Mouse (Mus musculus) stomach, postnatal 0 days (tissue): Measurements from ENCODE around the gene Ubald2. TPM values are rescaled to one million over a fixed set of nuclear protein-coding genes. Genes with fewer than 3 reads are reported as not detected.

Experiments
- ATAC-seq: fragments of 200-750 bp; cut with Nextera tagmentation; 2 replicates; pipeline ENCODE4 v1.8.0; 2017; ENCODE audit not compliant: low FRiP score, low TSS enrichment
- DNase-seq: peaks from one replicate; pipeline ENCODE4 v3.0.0-alpha.2; 2016; ENCODE audit warnings: low spot score
- H3K27ac ChIP-seq: fragments of 300-500 bp; sonication (generic); replicated peaks from 2 replicates; pipeline ENCODE4 v1.5.1; 2014; ENCODE audit warnings: mild to moderate bottlenecking, control low read depth
- H3K27me3 ChIP-seq: fragments of 300-500 bp; sonication (generic); 2 replicates; pipeline ENCODE4 v1.6.1; 2014; ENCODE audit warnings: low read length; ENCODE audit not compliant: control insufficient read depth, insufficient read depth
- H3K36me3 ChIP-seq: fragments of 300-500 bp; sonication (generic); 2 replicates; pipeline ENCODE4 v1.6.1; 2014; ENCODE audit warnings: low read length, mixed read lengths; ENCODE audit not compliant: control insufficient read depth, insufficient read depth
- H3K4me1 ChIP-seq: fragments of 300-500 bp; sonication (generic); replicated peaks from 2 replicates; pipeline ENCODE4 v1.6.1; 2014; ENCODE audit warnings: antibody characterized with exemption; ENCODE audit not compliant: control insufficient read depth, insufficient read depth
- H3K4me2 ChIP-seq: fragments of 300-500 bp; sonication (generic); replicated peaks from 2 replicates; pipeline ENCODE4 v1.6.1; 2014; ENCODE audit warnings: low read depth, mild to moderate bottlenecking, control low read depth, moderate library complexity
- H3K4me3 ChIP-seq: fragments of 300-500 bp; sonication (generic); 2 replicates; pipeline ENCODE4 v1.5.1; 2014; ENCODE audit warnings: low read depth, low read length, control low read depth
- H3K9ac ChIP-seq: fragments of 300-500 bp; sonication (generic); 2 replicates; pipeline ENCODE4 v1.6.1; 2014; ENCODE audit warnings: mild to moderate bottlenecking, low read length, control low read depth, mixed read lengths
- H3K9me3 ChIP-seq: fragments of 300-500 bp; sonication (generic); 2 replicates; pipeline ENCODE4 v1.6.1; 2016; ENCODE audit warnings: low read length; ENCODE audit not compliant: control insufficient read depth
- CTCF ChIP-seq: IDR thresholded peaks from 2 replicates; pipeline ENCODE4 v1.5.1; 2016; ENCODE audit warnings: antibody characterized with exemption, low read depth, mild to moderate bottlenecking, moderate library complexity
- EP300 ChIP-seq: optimal IDR thresholded peaks from 2 replicates; pipeline ENCODE3; 2016; ENCODE audit warnings: antibody characterized with exemption
- WGBS: fragments of 180-500 bp; shearing (Covaris S2); extraction: QIAGEN DNeasy Blood & Tissue Kit; methylation state at CpG from one replicate; pipeline ENCODE4 v1.1.7; 2014; 5-methylcytosine and 5-hydroxymethylcytosine counted together
- polyA plus RNA-seq: library from polyadenylated mRNA; unstranded; fragments of >200 nt; fragmentation: Nextera tagmentation; extraction: Ambion mirVana; gene quantifications from 2 replicates; pipeline ENCODE4 v1.2.1, GENCODE M21; 2015

Ubald2 gene
- polyA plus RNA-seq, 1 experiment from 2014 or later: 35.7 TPM

DNA sequence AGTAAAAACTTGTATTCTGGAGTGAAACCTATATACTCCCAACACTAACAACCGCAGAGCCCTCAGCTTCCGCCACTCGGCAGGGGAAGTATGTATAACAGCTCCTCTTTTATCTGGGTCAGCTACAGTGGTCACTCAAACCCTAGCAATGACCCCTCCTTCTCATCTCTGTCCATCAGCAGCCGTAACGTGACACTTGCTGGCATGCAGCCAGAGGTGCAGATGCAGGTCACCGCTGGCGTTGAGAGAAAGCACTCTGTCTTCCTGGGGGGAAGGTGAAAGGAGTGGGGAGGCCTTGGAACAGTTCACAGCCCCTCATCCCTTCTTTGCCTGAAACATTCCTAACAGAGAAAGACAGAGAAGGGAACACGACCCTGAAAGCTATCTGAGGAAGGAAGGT is 45.9 kb downstream of the Ubald2 start:
- no peak overlapping the region for H3K4me3 ChIP-seq
- H3K9me3 ChIP-seq: no peaks in the 10 kb centered on the region
- DNase-seq: no peak
- no peak overlapping the region for H3K9ac ChIP-seq
- H3K27ac ChIP-seq: no peak overlapping the region
- no peak for ATAC-seq
- no peaks in the 10 kb centered on the region for H3K4me1 ChIP-seq
- 48% methylated on average over 8 of the region's 8 CpGs for WGBS
- peaks cover 52% of the 10 kb centered on the region for H3K36me3 ChIP-seq
- no peak overlapping the region for H3K4me2 ChIP-seq
- no peaks in the 10 kb centered on the region for H3K27me3 ChIP-seq
- no peak for TF ChIP-seq CTCF
- no peak for TF ChIP-seq EP300

DNA sequence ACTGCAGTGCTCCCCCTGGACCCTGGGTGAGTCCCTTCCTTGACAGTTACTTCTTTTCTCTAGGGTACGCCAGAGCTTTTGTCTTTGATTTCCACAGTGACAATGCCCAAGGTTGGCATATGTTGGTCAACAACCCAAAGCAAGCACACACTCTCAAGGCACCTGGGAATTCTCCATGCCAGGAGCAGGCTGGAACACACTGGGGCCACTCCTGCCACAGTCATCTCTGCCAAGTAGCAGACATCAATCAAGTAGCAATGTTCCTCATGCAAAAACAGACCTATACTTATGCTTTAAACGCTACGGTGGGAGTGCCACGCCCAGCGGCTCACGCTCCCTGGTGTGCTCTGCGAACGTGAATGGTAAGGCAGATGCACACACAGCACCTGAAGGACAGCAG is 47.1 kb downstream of the Ubald2 start:
- H3K4me2 ChIP-seq: no peak overlapping the region
- no peaks in the 10 kb centered on the region for H3K27me3 ChIP-seq
- 80% methylated on average over 8 of the region's 8 CpGs for WGBS

GRCm38 (mm10) chr11:116481776-116482175 is 47.9 kb downstream of the Ubald2 start:
- no peak overlapping the region for H3K4me3 ChIP-seq
- ATAC-seq (no peak), DNase-seq (no peak)
- TF ChIP-seq CTCF (no peak), EP300 (no peak)
- H3K4me2 ChIP-seq: no peak overlapping the region
- H3K27ac ChIP-seq: no peak overlapping the region
- no peak overlapping the region for H3K9ac ChIP-seq
- H3K4me1 ChIP-seq: no peaks in the 10 kb centered on the region
- H3K36me3 ChIP-seq: peaks cover 43% of the 10 kb centered on the region
- no peaks in the 10 kb centered on the region for H3K9me3 ChIP-seq
- 68% methylated on average over 7 of the region's 7 CpGs for WGBS
- H3K27me3 ChIP-seq: no peaks in the 10 kb centered on the region

More for the DNA sequence above, 47.1 kb downstream of the Ubald2 start:
- TF ChIP-seq CTCF (no peak), EP300 (no peak)
- Histone ChIP-seq H3K27ac (no peak overlapping the region), H3K4me3 (no peak overlapping the region), H3K9me3 (no peaks in the 10 kb centered on the region), H3K4me1 (no peaks in the 10 kb centered on the region), H3K36me3 (peaks cover 49% of the 10 kb centered on the region), H3K9ac (no peak overlapping the region)
- ATAC-seq: no peak
- no peak for DNase-seq

DNA sequence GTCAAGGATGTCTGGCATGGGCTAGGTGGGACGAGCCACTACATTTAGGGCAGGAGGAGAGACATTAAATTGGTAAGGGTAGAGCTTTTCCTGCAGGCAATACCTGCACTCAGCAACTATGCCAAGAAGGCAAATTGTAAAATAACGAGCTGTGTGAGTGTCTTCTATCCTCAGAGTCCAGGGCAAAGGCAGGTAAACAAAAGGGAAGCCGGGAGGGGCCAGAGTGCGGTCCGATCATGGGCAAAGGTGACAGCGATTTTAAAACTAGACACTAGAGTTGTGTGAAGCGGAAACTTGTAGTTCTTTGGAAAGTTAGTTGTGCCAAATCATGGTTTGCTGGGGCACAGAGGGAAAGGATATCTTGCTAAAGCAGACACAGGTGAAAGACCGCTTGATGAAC is 50.4 kb downstream of the Ubald2 start:
- Histone ChIP-seq H3K27me3 (no peaks in the 10 kb centered on the region), H3K9me3 (no peaks in the 10 kb centered on the region), H3K4me2 (no peak overlapping the region), H3K4me1 (peaks cover 3% of the 10 kb centered on the region; the same call in 1 of the 2 replicates), H3K27ac (no peak overlapping the region), H3K9ac (no peak overlapping the region), H3K4me3 (no peak overlapping the region), H3K36me3 (peaks cover 22% of the 10 kb centered on the region)
- WGBS: 81% methylated on average over 8 of the region's 8 CpGs
- no peak for TF ChIP-seq CTCF
- TF ChIP-seq EP300: no peak
- ATAC-seq (no peak), DNase-seq (no peak)

- Histone ChIP-seq H3K36me3 (peaks cover 12% of the 10 kb centered on the region), H3K27me3 (no peaks in the 10 kb centered on the region), H3K4me2 (no peak overlapping the region), H3K9me3 (no peaks in the 10 kb centered on the region), H3K27ac (no peak overlapping the region), H3K4me1 (peaks cover 3% of the 10 kb centered on the region; the same call in 1 of the 2 replicates), H3K4me3 (no peak overlapping the region), H3K9ac (no peak overlapping the region)
- no peak for DNase-seq
- TF ChIP-seq EP300: no peak
- no peak for TF ChIP-seq CTCF
- no peak for ATAC-seq
These were observed 54.3 kb downstream of the Ubald2 start for GRCm38 (mm10) chr11:116488207-116488606.

Other genes starting within 250 kb of the Ubald2 start
- gene Ten1, start 235.2 kb upstream of the Ubald2 start, polyA plus RNA-seq: 51.9 and 52.6 TPM in 2 replicates
- gene Acox1, start 235.0 kb upstream of the Ubald2 start, polyA plus RNA-seq: 207 and 211 TPM in 2 replicates
- 26.5 and 30.1 TPM in 2 replicates for gene Evpl, start 196.0 kb upstream of the Ubald2 start, polyA plus RNA-seq
- 52.6 and 53.0 TPM in 2 replicates for gene Srp68, start 159.9 kb upstream of the Ubald2 start, polyA plus RNA-seq
- gene Galr2, start 153.2 kb upstream of the Ubald2 start, polyA plus RNA-seq: 0.68 and 0.76 TPM in 2 replicates
- gene Exoc7, start 126.9 kb upstream of the Ubald2 start, polyA plus RNA-seq: 42.3 and 43.9 TPM in 2 replicates
- gene Foxj1, start 98.7 kb upstream of the Ubald2 start, polyA plus RNA-seq: 0.19 and 0.40 TPM in 2 replicates
- gene Rnf157, start 21.1 kb upstream of the Ubald2 start, polyA plus RNA-seq: 2.8 and 3.0 TPM in 2 replicates
- gene Qrich2, start 32.1 kb downstream of the Ubald2 start, polyA plus RNA-seq: 0.08 and 0.16 TPM in 2 replicates
- 94.0 and 97.1 TPM in 2 replicates for gene Prpsap1, start 60.1 kb downstream of the Ubald2 start, polyA plus RNA-seq
- 7.9 and 10.0 TPM in 2 replicates for gene Sphk1, start 96.8 kb downstream of the Ubald2 start, polyA plus RNA-seq
- gene Ube2o, start 147.4 kb downstream of the Ubald2 start, polyA plus RNA-seq: 4.7 and 5.3 TPM in 2 replicates
- gene Aanat, start 152.3 kb downstream of the Ubald2 start, polyA plus RNA-seq: 0.10 TPM in 1 of 2 replicates, not detected in the other
- 5.7 and 6.1 TPM in 2 replicates for gene Rhbdf2, start 192.9 kb downstream of the Ubald2 start, polyA plus RNA-seq
- gene Prcd, start 219.4 kb downstream of the Ubald2 start, polyA plus RNA-seq: 2.6 and 2.7 TPM in 2 replicates
- 22.1 and 22.2 TPM in 2 replicates for gene Cygb, start 220.2 kb downstream of the Ubald2 start, polyA plus RNA-seq